Mouse (Mus musculus): ENCODE measurements around the gene Olfr1217. TPM values are rescaled to one million over a fixed set of nuclear protein-coding genes. Genes with fewer than 3 reads are reported as not detected.
"Not testable (repeated sequence)": the region's sequence is repeated elsewhere in the genome, so short reads cannot be mapped to it uniquely, and the experiment has no call there.

Olfr1217 gene
- not detected in 2 replicates for polyA plus RNA-seq (2015; fragmentation: Nextera tagmentation; extraction: Ambion mirVana)

DNA sequence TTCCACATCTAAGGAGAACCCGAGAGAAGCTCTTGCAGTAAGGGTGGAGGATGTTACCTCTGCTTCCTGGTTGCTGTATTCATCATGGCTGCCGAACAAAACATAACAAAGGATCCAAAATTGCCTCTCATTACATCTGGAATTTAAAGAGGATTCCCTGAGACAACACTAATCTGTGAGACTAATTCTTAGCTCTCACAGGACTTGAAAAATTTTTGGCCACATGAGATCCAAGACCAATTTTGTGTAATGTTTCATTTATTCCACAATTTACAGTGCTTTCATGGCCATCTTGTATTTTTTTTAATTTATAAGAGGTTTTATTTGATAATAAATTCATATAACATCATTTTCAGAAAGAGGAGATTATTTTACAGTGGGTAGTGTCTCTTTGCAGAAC lies at the start of gene Olfr1217:
TSS of gene Olfr1217 (minus strand) at position 101 of the 400 bp plus-strand sequence.
- H3K4me1 ChIP-seq (ENCODE audit: control insufficient read depth, insufficient read depth, low read depth, low read length) = no peaks in the 10 kb centered on the region
- no peaks in the 10 kb centered on the region for H3K36me3 ChIP-seq (ENCODE audit: control insufficient read depth, insufficient read depth, low read length)

DNA sequence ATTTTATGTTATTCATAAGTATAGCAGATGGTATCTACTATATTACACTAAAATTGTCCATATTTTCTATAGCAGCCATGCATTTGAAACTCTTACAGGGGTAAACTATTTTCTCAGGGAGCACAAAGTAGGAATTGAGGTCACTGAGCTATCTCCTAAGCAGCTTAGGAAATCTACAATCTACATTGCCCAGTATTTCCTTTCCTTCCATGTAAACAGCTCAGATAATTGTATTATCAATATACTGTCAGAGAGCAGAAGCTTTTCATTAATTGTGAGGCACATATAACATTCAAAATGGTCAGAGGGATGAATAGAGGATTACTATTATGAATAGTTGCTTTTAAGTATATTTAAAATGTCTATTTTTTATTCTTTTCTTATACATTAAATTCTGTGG lies 49.6 kb upstream of the Olfr1217 start:
- H3K36me3 ChIP-seq (ENCODE audit: control insufficient read depth, insufficient read depth, low read length) = no peaks in the 10 kb centered on the region
- H3K9ac ChIP-seq (ENCODE audit: low read depth, low read length) = no peak overlapping the region
- ATAC-seq = no peak
- H3K4me1 ChIP-seq (ENCODE audit: control insufficient read depth, insufficient read depth, low read depth, low read length) = no peaks in the 10 kb centered on the region
- no peaks in the 10 kb centered on the region for H3K27me3 ChIP-seq (replicated peaks; ENCODE audit: control insufficient read depth, insufficient read depth, low read length)
- H3K4me3 ChIP-seq (ENCODE audit: low read length) = no peak overlapping the region
- H3K9me3 ChIP-seq (ENCODE audit: control insufficient read depth, low read length) = no peaks in the 10 kb centered on the region
- no peak overlapping the region for H3K4me2 ChIP-seq (ENCODE audit: low read length)
- no peak overlapping the region for H3K27ac ChIP-seq (ENCODE audit: low read depth, low read length)

More for the DNA sequence above, at the start of gene Olfr1217:
- no peak for ATAC-seq
- WGBS = 75% methylated on average over 2 of the region's 2 CpGs
- H3K9ac ChIP-seq (ENCODE audit: low read depth, low read length) = no peak within 1 kb of the TSS
- no peak within 1 kb of the TSS for H3K27ac ChIP-seq (ENCODE audit: low read depth, low read length)
- H3K9me3 ChIP-seq (ENCODE audit: control insufficient read depth, low read length) = no peaks in the 10 kb centered on the region
- H3K27me3 ChIP-seq (replicated peaks; ENCODE audit: control insufficient read depth, insufficient read depth, low read length) = no peaks in the 10 kb centered on the region
- no peak within 1 kb of the TSS for H3K4me2 ChIP-seq (ENCODE audit: low read length)
- no peak within 1 kb of the TSS for H3K4me3 ChIP-seq (ENCODE audit: low read length)

DNA sequence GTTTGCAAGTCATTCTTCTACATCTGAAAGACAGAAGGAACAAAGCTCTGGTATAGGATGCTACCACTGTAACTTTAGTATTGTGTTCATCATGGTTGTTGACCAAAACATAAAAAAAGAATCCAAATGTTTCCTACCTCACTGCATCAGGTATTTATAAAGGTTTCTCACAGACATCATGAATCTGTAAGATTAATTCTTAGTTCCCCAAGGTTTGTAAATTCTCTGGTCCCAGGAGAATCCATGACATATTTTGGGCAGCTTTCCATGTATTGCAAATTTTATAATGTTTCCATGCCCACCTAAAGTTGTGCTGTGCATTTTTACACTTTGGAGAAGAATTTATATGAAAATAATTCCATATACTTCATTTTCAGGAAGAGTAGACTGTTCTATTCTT lies 29.2 kb upstream of the Olfr1217 start, which contains the start of gene Olfr1218:
TSS of gene Olfr1218 (minus strand) at position 101 of the 400 bp plus-strand sequence.
- Histone ChIP-seq H3K27me3 (replicated peaks; ENCODE audit: control insufficient read depth, insufficient read depth, low read length) (no peaks in the 10 kb centered on the region), H3K4me3 (ENCODE audit: low read length) (no peak within 1 kb of the TSS), H3K36me3 (ENCODE audit: control insufficient read depth, insufficient read depth, low read length) (no peaks in the 10 kb centered on the region), H3K27ac (ENCODE audit: low read depth, low read length) (no peak within 1 kb of the TSS), H3K9me3 (ENCODE audit: control insufficient read depth, low read length) (no peaks in the 10 kb centered on the region), H3K4me1 (ENCODE audit: control insufficient read depth, insufficient read depth, low read depth, low read length) (no peaks in the 10 kb centered on the region), H3K4me2 (ENCODE audit: low read length) (no peak within 1 kb of the TSS), H3K9ac (ENCODE audit: low read depth, low read length) (no peak within 1 kb of the TSS)
- ATAC-seq = no peak

DNA sequence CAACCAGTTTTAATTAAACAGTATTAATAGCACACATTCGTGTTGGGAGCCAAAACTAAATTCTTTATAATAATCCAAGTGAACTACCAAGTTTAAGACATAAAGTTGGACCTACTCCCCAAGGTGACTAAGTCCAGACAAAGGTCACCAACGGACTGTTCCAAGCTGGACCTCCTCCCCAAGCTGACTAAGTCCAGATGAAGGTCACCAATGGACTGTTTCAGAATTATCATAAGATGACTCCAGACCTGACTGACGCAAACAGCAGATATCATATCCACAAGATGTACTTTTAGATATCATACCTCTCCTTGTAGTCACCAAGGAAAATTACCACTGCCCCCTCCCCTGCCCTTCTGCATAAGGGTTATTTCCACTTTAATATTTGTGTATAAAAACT lies 10.4 kb downstream of the Olfr1217 start:
- not testable (repeated sequence) for H3K9me3 ChIP-seq (ENCODE audit: control insufficient read depth, low read length); H3K4me1 ChIP-seq (ENCODE audit: control insufficient read depth, insufficient read depth, low read depth, low read length); H3K9ac ChIP-seq (ENCODE audit: low read depth, low read length); ATAC-seq; H3K27ac ChIP-seq (ENCODE audit: low read depth, low read length); H3K4me3 ChIP-seq (ENCODE audit: low read length); H3K36me3 ChIP-seq (ENCODE audit: control insufficient read depth, insufficient read depth, low read length); H3K4me2 ChIP-seq (ENCODE audit: low read length); H3K27me3 ChIP-seq (replicated peaks; ENCODE audit: control insufficient read depth, insufficient read depth, low read length)
- WGBS = 76% methylated on average over 3 of the region's 3 CpGs

DNA sequence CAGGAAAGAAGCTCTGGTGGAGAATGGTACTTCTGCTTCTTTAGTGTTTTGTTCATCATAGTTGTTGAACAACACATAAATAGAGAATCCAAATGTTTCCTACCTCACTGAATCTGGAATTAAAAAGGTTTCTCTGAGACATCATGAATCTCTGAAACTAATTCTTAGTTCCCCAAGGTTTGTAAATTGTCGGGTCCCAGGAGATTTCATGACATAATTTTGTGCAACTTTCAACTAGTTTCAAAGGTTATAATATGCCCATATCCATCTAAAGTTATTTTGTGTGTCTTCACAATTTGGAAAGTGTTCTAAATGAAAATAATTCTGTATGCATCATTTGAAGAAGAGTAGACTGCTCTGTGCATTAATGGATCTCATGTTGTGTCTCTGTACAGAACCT lies 13.6 kb downstream of the Olfr1217 start, which contains the start of gene Olfr1216:
TSS of gene Olfr1216 (minus strand) at position 101 of the 400 bp plus-strand sequence.
- 88% methylated on average over 1 of the region's 1 CpGs for WGBS
- Histone ChIP-seq H3K9ac (ENCODE audit: low read depth, low read length) (no peak within 1 kb of the TSS), H3K9me3 (ENCODE audit: control insufficient read depth, low read length) (no peaks in the 10 kb centered on the region), H3K4me3 (ENCODE audit: low read length) (no peak within 1 kb of the TSS), H3K36me3 (ENCODE audit: control insufficient read depth, insufficient read depth, low read length) (no peaks in the 10 kb centered on the region), H3K27ac (ENCODE audit: low read depth, low read length) (no peak within 1 kb of the TSS), H3K4me1 (ENCODE audit: control insufficient read depth, insufficient read depth, low read depth, low read length) (no peaks in the 10 kb centered on the region), H3K27me3 (replicated peaks; ENCODE audit: control insufficient read depth, insufficient read depth, low read length) (no peaks in the 10 kb centered on the region), H3K4me2 (ENCODE audit: low read length) (no peak within 1 kb of the TSS)
- no peak for ATAC-seq

DNA sequence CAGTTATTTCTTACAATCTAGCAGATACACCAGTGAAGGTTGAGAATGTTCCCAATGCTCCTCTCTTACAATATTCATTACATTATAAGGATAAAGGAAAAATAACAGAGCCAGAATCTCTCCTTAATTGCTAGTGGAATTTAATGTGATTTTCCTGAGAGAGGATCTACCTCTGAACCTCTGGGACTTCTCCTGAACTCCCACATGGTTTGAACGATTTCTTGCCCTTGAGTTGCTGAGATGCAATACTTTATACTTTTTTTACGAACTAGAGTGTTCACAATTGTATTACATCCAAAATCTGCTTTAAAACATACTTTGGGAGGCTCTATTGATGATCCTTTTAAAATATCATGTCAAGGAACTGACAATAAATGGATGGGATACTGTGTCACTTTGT lies 25.0 kb downstream of the Olfr1217 start, which contains the start of gene Olfr1215:
TSS of gene Olfr1215 (minus strand) at position 101 of the 400 bp plus-strand sequence.
- no peak for ATAC-seq
- H3K9ac ChIP-seq (ENCODE audit: low read depth, low read length) = no peak within 1 kb of the TSS
- no peaks in the 10 kb centered on the region for H3K27me3 ChIP-seq (replicated peaks; ENCODE audit: control insufficient read depth, insufficient read depth, low read length)
- 67% methylated on average over 2 of the region's 2 CpGs for WGBS
- no peaks in the 10 kb centered on the region for H3K4me1 ChIP-seq (ENCODE audit: control insufficient read depth, insufficient read depth, low read depth, low read length)
- no peak within 1 kb of the TSS for H3K4me3 ChIP-seq (ENCODE audit: low read length)
- no peaks in the 10 kb centered on the region for H3K9me3 ChIP-seq (ENCODE audit: control insufficient read depth, low read length)
- H3K27ac ChIP-seq (ENCODE audit: low read depth, low read length) = no peak within 1 kb of the TSS
- H3K36me3 ChIP-seq (ENCODE audit: control insufficient read depth, insufficient read depth, low read length) = no peaks in the 10 kb centered on the region
- H3K4me2 ChIP-seq (ENCODE audit: low read length) = no peak within 1 kb of the TSS

DNA sequence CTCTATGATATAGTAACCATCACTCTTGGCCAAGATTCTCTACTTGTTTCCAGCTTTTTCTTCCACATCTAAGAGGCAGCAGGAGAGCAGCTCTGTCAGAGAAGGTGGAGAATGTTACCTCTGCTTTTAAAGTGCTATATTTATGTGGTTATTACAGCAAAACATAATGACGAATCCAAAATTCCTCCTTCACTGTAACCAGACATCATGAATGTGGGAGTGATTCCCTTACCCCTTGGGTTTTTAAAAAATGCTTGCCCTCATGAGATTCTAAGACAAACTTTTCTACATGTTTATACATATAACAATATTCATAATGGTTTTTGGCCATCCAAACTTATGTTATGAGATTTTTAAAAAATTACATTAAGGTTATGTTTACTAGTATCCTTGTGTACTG lies 39.3 kb downstream of the Olfr1217 start, which contains the start of gene Olfr1214:
TSS of gene Olfr1214 (minus strand) at position 101 of the 400 bp plus-strand sequence.
- no peak for ATAC-seq
- H3K36me3 ChIP-seq (ENCODE audit: control insufficient read depth, insufficient read depth, low read length) = no peaks in the 10 kb centered on the region
- H3K4me3 ChIP-seq (ENCODE audit: low read length) = no peak within 1 kb of the TSS
- H3K9me3 ChIP-seq (ENCODE audit: control insufficient read depth, low read length) = no peaks in the 10 kb centered on the region
- H3K27me3 ChIP-seq (replicated peaks; ENCODE audit: control insufficient read depth, insufficient read depth, low read length) = no peaks in the 10 kb centered on the region
- H3K4me2 ChIP-seq (ENCODE audit: low read length) = no peak within 1 kb of the TSS
- no peak within 1 kb of the TSS for H3K9ac ChIP-seq (ENCODE audit: low read depth, low read length)
- WGBS = 89% methylated on average over 1 of the region's 1 CpGs
- no peak within 1 kb of the TSS for H3K27ac ChIP-seq (ENCODE audit: low read depth, low read length)
- H3K4me1 ChIP-seq (ENCODE audit: control insufficient read depth, insufficient read depth, low read depth, low read length) = no peaks in the 10 kb centered on the region

DNA sequence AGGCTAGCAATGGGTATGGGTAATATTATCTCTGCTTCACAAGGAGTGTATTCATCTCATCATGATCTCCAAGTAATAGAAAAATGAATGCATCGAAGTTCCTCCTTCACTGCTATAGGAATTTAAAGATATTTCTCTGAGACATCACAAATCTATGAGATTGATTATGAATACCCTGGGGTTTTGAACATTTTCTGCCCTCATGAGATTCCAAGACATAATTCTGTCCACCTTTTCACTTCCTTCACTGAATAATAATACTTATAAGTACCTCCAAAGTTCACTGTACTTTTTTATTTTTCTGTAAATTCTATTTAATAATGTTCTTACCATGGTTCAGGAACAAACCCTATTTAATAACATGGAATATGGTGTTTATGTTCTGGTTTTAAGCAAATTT lies 51.7 kb downstream of the Olfr1217 start, which contains the start of gene Gm13762:
TSS of gene Gm13762 (minus strand) at position 101 of the 400 bp plus-strand sequence.
- H3K4me3 ChIP-seq (ENCODE audit: low read length) = no peak within 1 kb of the TSS
- no peaks in the 10 kb centered on the region for H3K27me3 ChIP-seq (replicated peaks; ENCODE audit: control insufficient read depth, insufficient read depth, low read length)
- H3K4me2 ChIP-seq (ENCODE audit: low read length) = no peak within 1 kb of the TSS
- H3K9ac ChIP-seq (ENCODE audit: low read depth, low read length) = no peak within 1 kb of the TSS
- H3K27ac ChIP-seq (ENCODE audit: low read depth, low read length) = no peak within 1 kb of the TSS
- ATAC-seq = no peak
- no peaks in the 10 kb centered on the region for H3K9me3 ChIP-seq (ENCODE audit: control insufficient read depth, low read length)
- H3K36me3 ChIP-seq (ENCODE audit: control insufficient read depth, insufficient read depth, low read length) = no peaks in the 10 kb centered on the region
- 91% methylated on average over 1 of the region's 1 CpGs for WGBS
- no peaks in the 10 kb centered on the region for H3K4me1 ChIP-seq (ENCODE audit: control insufficient read depth, insufficient read depth, low read depth, low read length)

Data from hindbrain, embryonic 16.5 days (tissue).